Mouse (Mus musculus) heart, adult 2 months (tissue): ENCODE data around the gene Gm20388. TPM values are rescaled to one million over a fixed set of nuclear protein-coding genes. Genes with fewer than 3 reads are reported as not detected.
A peak's percentile ranks its signal among the peaks of the same experiment; 100 is the strongest.

Source experiments
- DNase-seq, 2 experiments: peaks; one replicate each; pipeline ENCODE4 v3.0.0; 2021
- H3K27ac ChIP-seq: fragments of 200-600 bp; 2 replicates; pipeline ENCODE4 v1.8.1; 2022
- H3K27me3 ChIP-seq: fragments of 200-500 bp; 2 replicates; pipeline ENCODE4 v1.6.1; 2012; ENCODE audit warnings: mild to moderate bottlenecking, low read length, inconsistent platforms, mixed read lengths; ENCODE audit not compliant: control insufficient read depth, insufficient read depth
- H3K36me3 ChIP-seq: fragments of 200-500 bp; 2 replicates; pipeline ENCODE4 v1.6.1; 2012; ENCODE audit warnings: low read length, inconsistent platforms; ENCODE audit not compliant: control insufficient read depth, insufficient read depth
- H3K4me1 ChIP-seq: fragments of 200-500 bp; 2 replicates; pipeline ENCODE4 v1.6.1; 2011; ENCODE audit warnings: low read length; ENCODE audit not compliant: control insufficient read depth, insufficient read depth
- H3K4me3 ChIP-seq: fragments of 200-600 bp; 2 replicates; pipeline ENCODE4 v1.8.1; 2022
- H3K79me2 ChIP-seq: fragments of 200-500 bp; replicated peaks from 2 replicates; pipeline ENCODE4 v1.6.1; 2012; ENCODE audit warnings: mild to moderate bottlenecking, inconsistent platforms, low read length, moderate library complexity, mixed read lengths; ENCODE audit not compliant: control insufficient read depth, insufficient read depth
- H3K9ac ChIP-seq: fragments of 200-500 bp; 2 replicates; pipeline ENCODE4 v1.6.1; 2012; ENCODE audit warnings: low read depth, mild to moderate bottlenecking, control low read depth, inconsistent platforms, low read length, mixed read lengths
- CTCF ChIP-seq: fragments of 200-600 bp; IDR thresholded peaks from 2 replicates; pipeline ENCODE4 v1.8.1; 2022; ENCODE audit warnings: antibody characterized with exemption, mild to moderate bottlenecking, moderate library complexity
- EP300 ChIP-seq: fragments of 200-500 bp; IDR thresholded peaks from 2 replicates; pipeline ENCODE4 v1.6.1; 2011; ENCODE audit warnings: low read depth, low read length, control low read depth; ENCODE audit not compliant: insufficient read depth
- POLR2A ChIP-seq: fragments of 200-500 bp; IDR thresholded peaks from 2 replicates; pipeline ENCODE4 v1.6.1; 2011; ENCODE audit warnings: mild to moderate bottlenecking, low read depth, low read length, control low read depth; ENCODE audit not compliant: insufficient read depth
- WGBS: fragments of 180-500 bp; shearing (Covaris S2); methylation state at CpG from one replicate; pipeline ENCODE4 v1.1.7; 2018; 5-methylcytosine and 5-hydroxymethylcytosine counted together
- intact Hi-C: fragments of 180-260 bp; cut with DNase I; formaldehyde crosslinking; loops from one replicate; pipeline ENCODE4 v1.15.1; 2025
- polyA plus RNA-seq: library from polyadenylated mRNA; depleted of rRNA; stranded (reverse); fragments of >200 nt; gene quantifications from 2 replicates; pipeline ENCODE4 v1.2.3, GENCODE M21; 2012
- total RNA-seq, 2 experiments: library from RNA; stranded (reverse); gene quantifications; 2 replicates each; pipeline ENCODE4 v1.2.3; 2021

Gene Gm20388
- total and polyA plus RNA-seq, 3 experiments: 1.8 to 32.3 TPM; not detected in 1

DNA sequence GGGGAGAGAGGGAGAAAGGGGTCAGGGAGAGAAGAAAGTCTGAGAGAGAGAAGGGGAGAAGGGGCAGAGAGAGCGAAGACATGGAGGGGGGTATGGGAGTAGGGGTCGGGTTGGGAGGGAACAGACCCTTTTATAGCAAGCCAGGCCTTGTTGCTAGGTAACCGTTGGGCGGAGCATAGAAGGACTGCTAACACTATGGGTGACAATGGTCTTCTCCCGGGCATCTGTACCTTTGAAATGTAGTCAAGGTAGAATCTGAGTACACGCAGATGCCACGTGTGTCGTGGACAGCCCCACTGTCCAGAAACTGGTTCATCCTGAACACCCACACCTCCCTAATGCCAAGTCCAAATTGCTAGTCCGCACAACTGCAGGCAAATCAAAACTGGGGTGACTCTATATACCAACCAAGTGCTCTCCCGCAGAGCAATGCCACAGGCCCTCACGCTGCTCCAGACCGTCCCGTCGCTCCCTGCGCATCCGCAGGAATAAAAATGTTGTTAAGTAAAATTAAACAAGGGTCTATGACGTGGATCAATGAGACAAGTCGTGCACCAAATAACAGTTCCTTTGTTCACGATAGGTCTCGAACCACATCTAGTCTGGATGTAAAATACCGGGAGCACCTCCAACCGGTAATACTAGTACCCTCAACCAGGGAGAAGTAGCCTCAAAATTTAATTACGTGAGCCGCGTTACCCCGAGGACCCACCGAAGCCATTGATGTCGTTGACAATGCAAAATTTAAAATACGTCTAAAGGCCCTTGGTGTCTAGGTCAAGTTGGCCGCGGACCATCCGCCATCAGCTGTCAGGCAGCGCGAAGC lies 3566.5 kb downstream of the Gm20388 start:
- peak overlapping the region; percentile 96 for H3K27ac ChIP-seq
- 14% methylated on average over 34 of the region's 34 CpGs for WGBS
- H3K9ac ChIP-seq: peak overlapping the region; percentile 94
- no peaks in the 10 kb centered on the region for H3K79me2 ChIP-seq
- H3K27me3 ChIP-seq: no peaks in the 10 kb centered on the region
- peaks cover 9% of the 10 kb centered on the region for H3K4me1 ChIP-seq
- DNase-seq: no peak
- H3K4me3 ChIP-seq: peak overlapping the region; percentile 89
- no peaks in the 10 kb centered on the region for H3K36me3 ChIP-seq
- TF ChIP-seq CTCF: no peak
- TF ChIP-seq POLR2A: no peak
- TF ChIP-seq EP300: no peak
- intact Hi-C loops: loop anchor here (5.0 kb wide), 1 partner anchor 35 kb away; no protein-coding TSS in a partner anchor

DNA sequence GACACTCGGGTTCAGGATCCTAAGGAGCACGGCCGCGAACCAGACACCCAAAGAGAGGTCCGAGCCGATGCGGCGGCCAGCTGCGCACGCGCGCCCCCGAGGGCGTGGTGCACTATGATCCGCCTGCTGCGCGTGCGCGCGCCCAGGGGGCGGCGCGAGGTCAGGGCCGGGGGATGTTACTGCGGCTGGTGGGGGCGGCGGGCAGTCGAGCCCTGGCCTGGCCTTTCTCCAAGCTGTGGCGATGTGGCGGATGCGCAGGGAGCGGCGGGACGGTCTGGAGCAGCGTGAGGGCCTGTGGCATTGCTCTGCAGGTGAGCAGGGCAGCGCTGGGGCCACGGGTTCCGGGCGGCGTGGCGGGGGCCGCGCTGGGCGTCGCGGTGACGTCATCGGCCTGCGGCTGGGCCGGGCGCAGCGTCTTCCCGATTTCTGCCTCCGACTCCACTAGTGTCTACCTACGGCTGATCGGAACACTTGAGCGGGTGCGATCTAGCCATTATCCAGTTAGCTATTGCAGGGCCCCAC lies 3567.2 kb downstream of the Gm20388 start, which contains the start of gene Afg3l1:
Gene Afg3l1, plus strand, starts transcription at position 167 of the 522 bp plus-strand sequence.
- TF ChIP-seq POLR2A (peak; percentile 75), CTCF (no peak), EP300 (peak; percentile 50; the same call in 1 of the 2 replicates)
- intact Hi-C loops: loop anchor here (5.0 kb wide), 1 partner anchor 35 kb away; no protein-coding TSS in a partner anchor

DNA sequence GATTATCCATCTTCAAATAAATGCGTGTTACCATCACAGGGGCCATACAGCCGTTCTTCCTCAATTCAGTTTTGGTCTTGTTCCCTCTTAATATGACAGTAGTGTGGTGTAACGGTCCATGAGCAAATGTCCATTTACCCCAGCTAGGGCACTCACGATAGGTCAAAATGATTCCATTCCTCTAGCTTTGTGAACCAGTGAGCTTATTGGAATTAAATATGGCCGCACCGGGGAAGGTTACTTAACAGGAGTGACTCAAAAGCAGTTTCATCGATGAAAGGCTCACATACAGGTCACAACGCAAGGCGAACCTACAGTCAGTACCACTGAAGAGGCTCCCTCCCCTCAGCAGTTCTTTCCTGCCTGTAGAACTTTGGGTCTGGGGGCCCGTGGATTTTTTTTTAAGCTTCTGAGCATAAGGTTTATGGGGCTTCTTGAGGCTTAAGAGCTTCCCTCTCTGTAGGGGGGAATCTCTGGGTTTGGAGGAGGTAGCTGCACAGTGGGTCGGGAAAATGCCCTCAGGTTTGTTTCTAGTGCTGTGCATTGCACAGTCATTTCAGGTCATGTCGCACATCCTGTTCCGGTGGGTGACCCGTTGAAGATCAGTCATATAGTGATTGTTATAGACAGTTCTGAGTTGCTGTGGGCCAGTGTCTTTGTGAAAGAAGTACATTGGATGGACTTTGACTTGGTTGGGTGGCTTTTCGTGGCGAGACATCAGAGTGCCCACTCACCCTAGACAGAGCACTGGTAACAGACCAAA lies 3568.0 kb downstream of the Gm20388 start:
- TF ChIP-seq EP300: no peak
- no peak for TF ChIP-seq CTCF
- no peak for TF ChIP-seq POLR2A
- WGBS: 27% methylated on average over 16 of the region's 16 CpGs
- peak overlapping the region; percentile 89 for H3K4me3 ChIP-seq
- H3K4me1 ChIP-seq: peaks cover 9% of the 10 kb centered on the region
- no peaks in the 10 kb centered on the region for H3K79me2 ChIP-seq
- H3K27ac ChIP-seq: peak overlapping the region; percentile 96
- peak overlapping the region; percentile 94 for H3K9ac ChIP-seq
- intact Hi-C loops: loop anchor here (5.0 kb wide), 1 partner anchor 36 kb away; no protein-coding TSS in a partner anchor
- H3K36me3 ChIP-seq: no peaks in the 10 kb centered on the region
- no peaks in the 10 kb centered on the region for H3K27me3 ChIP-seq
- no peak for DNase-seq

More for the DNA sequence above, 3567.2 kb downstream of the Gm20388 start, which contains the start of gene Afg3l1:
- DNase-seq: peak; percentile 97
- Histone ChIP-seq H3K9ac (peak within 1 kb of the TSS; percentile 94), H3K4me3 (peak within 1 kb of the TSS; percentile 89), H3K79me2 (no peaks in the 10 kb centered on the region), H3K27ac (peak within 1 kb of the TSS; percentile 96), H3K4me1 (peaks cover 9% of the 10 kb centered on the region), H3K36me3 (no peaks in the 10 kb centered on the region), H3K27me3 (no peaks in the 10 kb centered on the region)
- WGBS: under 1% methylated on average over 57 of the region's 58 CpGs

DNA sequence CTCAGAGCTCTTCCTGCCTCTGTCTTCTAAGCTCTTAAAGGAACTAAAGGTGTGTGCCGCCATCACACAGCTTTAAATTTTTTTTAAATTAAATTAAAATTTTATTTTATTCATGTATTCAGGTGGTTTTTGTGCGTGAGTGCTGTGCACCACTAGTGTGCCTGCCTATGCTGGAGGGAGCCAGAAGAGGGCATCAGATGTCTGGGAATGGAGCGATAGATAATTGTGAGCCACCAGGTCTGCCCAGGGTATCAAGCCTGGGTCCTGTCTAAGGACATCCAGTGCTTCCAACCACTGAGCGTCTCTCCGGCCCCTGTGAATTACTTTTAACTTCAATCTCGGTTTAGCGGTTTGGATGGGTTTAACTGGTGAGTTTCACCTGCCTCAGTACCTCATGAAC lies 3572.0 kb downstream of the Gm20388 start:
- Histone ChIP-seq H3K4me3 (no peak overlapping the region), H3K36me3 (no peaks in the 10 kb centered on the region), H3K4me1 (peaks cover 7% of the 10 kb centered on the region), H3K79me2 (no peaks in the 10 kb centered on the region), H3K9ac (no peak overlapping the region), H3K27ac (no peak overlapping the region), H3K27me3 (no peaks in the 10 kb centered on the region)
- 94% methylated on average over 7 of the region's 7 CpGs for WGBS
- intact Hi-C loops: loop anchor here (10.0 kb wide), 1 partner anchor 258 kb away; the partner anchor contains the start of gene Cdk10
- TF ChIP-seq POLR2A (no peak), CTCF (peak; percentile 51), EP300 (no peak)
- DNase-seq: no peak

DNA sequence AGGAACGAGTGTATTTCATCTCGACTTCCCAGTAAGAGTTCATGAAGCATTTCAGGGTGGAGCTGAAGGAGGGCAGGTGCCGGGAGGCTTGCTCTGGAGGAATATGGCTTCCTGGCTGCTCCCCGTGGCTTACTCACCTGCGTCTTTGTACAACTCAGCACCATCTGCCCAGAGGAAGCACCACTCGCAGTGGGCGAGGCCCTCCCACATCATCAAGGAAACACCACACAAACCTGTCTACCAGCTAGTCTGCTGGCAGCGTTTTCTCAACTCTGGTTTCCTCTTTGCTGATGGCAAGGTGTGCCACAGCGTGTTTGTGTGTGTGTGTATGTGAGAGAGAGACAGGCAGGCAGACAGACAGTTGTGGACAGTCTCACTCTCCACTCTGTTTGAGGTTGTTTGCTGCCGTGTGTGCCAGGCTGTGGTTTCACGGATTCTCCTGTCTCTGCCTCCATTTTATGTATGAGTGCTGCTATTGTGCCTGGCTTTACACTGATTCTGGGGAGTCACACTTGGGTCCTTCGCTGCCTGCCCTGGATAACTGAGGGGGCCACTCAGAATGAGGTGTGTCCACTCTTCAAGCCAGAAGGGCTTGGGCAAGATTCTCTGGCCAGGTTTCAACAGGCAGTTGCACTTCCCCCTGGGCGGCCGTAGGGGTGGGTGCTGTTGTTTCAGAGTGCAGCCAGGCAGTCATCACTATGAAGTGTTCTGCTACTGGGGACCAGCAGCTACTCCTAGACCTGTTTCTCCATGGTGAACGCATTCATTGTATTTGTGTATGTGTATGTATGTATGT lies 3580.8 kb downstream of the Gm20388 start:
- intact Hi-C loops: no loop called here
- no peak for DNase-seq
- no peak overlapping the region for H3K9ac ChIP-seq
- TF ChIP-seq POLR2A (no peak), EP300 (no peak), CTCF (no peak)
- no peaks in the 10 kb centered on the region; the same call in 1 of the 2 replicates for H3K36me3 ChIP-seq
- no peak overlapping the region for H3K27ac ChIP-seq
- H3K27me3 ChIP-seq: no peaks in the 10 kb centered on the region
- no peak overlapping the region for H3K4me3 ChIP-seq
- 91% methylated on average over 15 of the region's 15 CpGs for WGBS
- H3K4me1 ChIP-seq: no peaks in the 10 kb centered on the region
- H3K79me2 ChIP-seq: no peaks in the 10 kb centered on the region
